Mouse (Mus musculus) cerebellum, adult 2 months (tissue): Measurements from ENCODE around the gene Idi2.
"Not testable (repeated sequence)": the region's sequence is repeated elsewhere in the genome, so short reads cannot be mapped to it uniquely, and the experiment has no call there.

Source experiments
- CTCF ChIP-seq: fragments of 200-500 bp; IDR thresholded peaks from 2 replicates; pipeline ENCODE4 v1.5.1; 2011; ENCODE audit warnings: low read depth, mild to moderate bottlenecking, control low read depth, low read length, moderate library complexity, borderline replicate concordance; ENCODE audit not compliant: insufficient read depth
- POLR2A ChIP-seq: fragments of 200-500 bp; IDR thresholded peaks from 2 replicates; pipeline ENCODE4 v1.6.1; 2011; ENCODE audit warnings: low read length, control low read depth, borderline replicate concordance; ENCODE audit not compliant: insufficient read depth

- not testable (repeated sequence) for TF ChIP-seq CTCF, POLR2A
Measured at GRCm38 (mm10) chr13:8941110-8941509, 11.6 kb upstream of the Idi2 start.
